Mouse (Mus musculus): Measurements from ENCODE around the gene Slc16a2. TPM values are rescaled to one million over a fixed set of nuclear protein-coding genes. Genes with fewer than 3 reads are reported as not detected.
A peak's percentile ranks its signal among the peaks of the same experiment; 100 is the strongest.

Gene Slc16a2
- polyA plus RNA-seq, 1 experiment from 2014 or later, result 9.6 TPM

- Histone ChIP-seq H3K4me1 (replicated peaks; ENCODE audit: control insufficient read depth, insufficient read depth, low read length) (no peaks in the 10 kb centered on the region), H3K9ac (ENCODE audit: low read length) (no peak overlapping the region), H3K27ac (ENCODE audit: low read depth) (no peak overlapping the region), H3K4me3 (ENCODE audit: low read depth, low read length) (no peak overlapping the region), H3K9me3 (ENCODE audit: control insufficient read depth, low read length) (no peaks in the 10 kb centered on the region), H3K36me3 (ENCODE audit: control insufficient read depth, insufficient read depth, low read length) (no peaks in the 10 kb centered on the region), H3K4me2 (ENCODE audit: low read length) (no peak overlapping the region), H3K27me3 (replicated peaks; ENCODE audit: control insufficient read depth, insufficient read depth, low read length) (peaks cover 8% of the 10 kb centered on the region; the same call in 1 of the 2 replicates)
- no peak for DNase-seq (ENCODE audit: low spot score)
- 60% methylated on average over 12 of the region's 12 CpGs for WGBS
- ATAC-seq (replicated peaks; ENCODE audit: low FRiP score, low TSS enrichment, low read depth), result no peak
Observed at GRCm38 (mm10) chrX:103719618-103720185, 102.1 kb downstream of the Slc16a2 start.

- ATAC-seq (replicated peaks; ENCODE audit: low FRiP score, low TSS enrichment, low read depth), result no peak
- Histone ChIP-seq H3K27ac (ENCODE audit: low read depth) (no peak overlapping the region), H3K4me3 (ENCODE audit: low read depth, low read length) (no peak overlapping the region), H3K4me2 (ENCODE audit: low read length) (no peak overlapping the region), H3K36me3 (ENCODE audit: control insufficient read depth, insufficient read depth, low read length) (no peaks in the 10 kb centered on the region), H3K27me3 (replicated peaks; ENCODE audit: control insufficient read depth, insufficient read depth, low read length) (peaks cover 21% of the 10 kb centered on the region), H3K4me1 (replicated peaks; ENCODE audit: control insufficient read depth, insufficient read depth, low read length) (no peaks in the 10 kb centered on the region), H3K9ac (ENCODE audit: low read length) (no peak overlapping the region), H3K9me3 (ENCODE audit: control insufficient read depth, low read length) (no peaks in the 10 kb centered on the region)
- WGBS, result 47% methylated on average over 7 of the region's 7 CpGs
- no peak for DNase-seq (ENCODE audit: low spot score)
Observed at GRCm38 (mm10) chrX:103712922-103713321, 108.9 kb downstream of the Slc16a2 start.

- Histone ChIP-seq H3K4me3 (ENCODE audit: low read depth, low read length) (no peak overlapping the region), H3K9ac (ENCODE audit: low read length) (no peak overlapping the region), H3K9me3 (ENCODE audit: control insufficient read depth, low read length) (no peaks in the 10 kb centered on the region), H3K4me1 (replicated peaks; ENCODE audit: control insufficient read depth, insufficient read depth, low read length) (no peaks in the 10 kb centered on the region), H3K4me2 (ENCODE audit: low read length) (no peak overlapping the region), H3K27ac (ENCODE audit: low read depth) (no peak overlapping the region), H3K36me3 (ENCODE audit: control insufficient read depth, insufficient read depth, low read length) (no peaks in the 10 kb centered on the region), H3K27me3 (replicated peaks; ENCODE audit: control insufficient read depth, insufficient read depth, low read length) (peaks cover 30% of the 10 kb centered on the region)
- 63% methylated on average over 2 of the region's 2 CpGs for WGBS
- ATAC-seq (replicated peaks; ENCODE audit: low FRiP score, low TSS enrichment, low read depth), result no peak
- DNase-seq (ENCODE audit: low spot score), result no peak
Observed at GRCm38 (mm10) chrX:103709671-103710070, 112.1 kb downstream of the Slc16a2 start.

GRCm38 (mm10) chrX:103708592-103708991 lies 113.2 kb downstream of the Slc16a2 start:
- Histone ChIP-seq H3K27me3 (replicated peaks; ENCODE audit: control insufficient read depth, insufficient read depth, low read length) (peaks cover 30% of the 10 kb centered on the region), H3K4me3 (ENCODE audit: low read depth, low read length) (no peak overlapping the region), H3K36me3 (ENCODE audit: control insufficient read depth, insufficient read depth, low read length) (no peaks in the 10 kb centered on the region), H3K9ac (ENCODE audit: low read length) (no peak overlapping the region), H3K4me2 (ENCODE audit: low read length) (no peak overlapping the region), H3K9me3 (ENCODE audit: control insufficient read depth, low read length) (no peaks in the 10 kb centered on the region), H3K4me1 (replicated peaks; ENCODE audit: control insufficient read depth, insufficient read depth, low read length) (no peaks in the 10 kb centered on the region), H3K27ac (ENCODE audit: low read depth) (no peak overlapping the region)
- DNase-seq (ENCODE audit: low spot score) (no peak), ATAC-seq (replicated peaks; ENCODE audit: low FRiP score, low TSS enrichment, low read depth) (no peak)
- WGBS, result 76% methylated on average over 1 of the region's 1 CpGs

- H3K9ac ChIP-seq (ENCODE audit: low read length), result no peak overlapping the region
- no peak overlapping the region for H3K27ac ChIP-seq (ENCODE audit: low read depth)
- peaks cover 29% of the 10 kb centered on the region; the same call in 1 of the 2 replicates for H3K27me3 ChIP-seq (replicated peaks; ENCODE audit: control insufficient read depth, insufficient read depth, low read length)
- 62% methylated on average over 4 of the region's 4 CpGs for WGBS
- no peak overlapping the region for H3K4me3 ChIP-seq (ENCODE audit: low read depth, low read length)
- ATAC-seq (replicated peaks; ENCODE audit: low FRiP score, low TSS enrichment, low read depth) (no peak), DNase-seq (ENCODE audit: low spot score) (no peak)
- no peak overlapping the region for H3K4me2 ChIP-seq (ENCODE audit: low read length)
- H3K4me1 ChIP-seq (replicated peaks; ENCODE audit: control insufficient read depth, insufficient read depth, low read length), result no peaks in the 10 kb centered on the region
- H3K9me3 ChIP-seq (ENCODE audit: control insufficient read depth, low read length), result no peaks in the 10 kb centered on the region
- H3K36me3 ChIP-seq (ENCODE audit: control insufficient read depth, insufficient read depth, low read length), result no peaks in the 10 kb centered on the region
Observed at GRCm38 (mm10) chrX:103704611-103705010, 117.2 kb downstream of the Slc16a2 start.

DNA sequence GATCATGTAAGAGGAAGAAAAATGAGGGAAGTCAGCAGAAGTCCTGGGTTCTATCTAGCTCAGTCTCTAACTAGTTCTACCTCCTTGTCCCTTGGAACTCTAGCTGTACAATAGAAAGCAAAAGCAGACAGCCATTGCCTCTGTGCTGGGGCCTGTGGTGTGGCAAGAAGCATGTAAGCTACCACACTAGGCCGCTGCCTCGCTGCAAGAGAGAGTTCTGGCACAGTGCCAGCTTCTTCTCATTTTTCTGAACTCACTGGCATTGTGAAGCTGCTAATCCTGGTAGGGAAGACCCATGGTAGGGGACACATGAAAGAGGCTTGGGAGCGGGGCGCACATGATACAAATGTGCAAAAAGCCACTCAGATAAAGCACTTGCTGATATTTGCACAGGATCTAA lies 117.8 kb downstream of the Slc16a2 start:
- H3K4me1 ChIP-seq (replicated peaks; ENCODE audit: control insufficient read depth, insufficient read depth, low read length), result no peaks in the 10 kb centered on the region
- H3K4me2 ChIP-seq (ENCODE audit: low read length), result no peak overlapping the region
- 43% methylated on average over 4 of the region's 4 CpGs for WGBS
- no peaks in the 10 kb centered on the region for H3K9me3 ChIP-seq (ENCODE audit: control insufficient read depth, low read length)
- ATAC-seq (replicated peaks; ENCODE audit: low FRiP score, low TSS enrichment, low read depth) (no peak), DNase-seq (ENCODE audit: low spot score) (peak; percentile 61)
- H3K9ac ChIP-seq (ENCODE audit: low read length), result no peak overlapping the region
- no peak overlapping the region for H3K4me3 ChIP-seq (ENCODE audit: low read depth, low read length)
- peaks cover 25% of the 10 kb centered on the region; the same call in 1 of the 2 replicates for H3K27me3 ChIP-seq (replicated peaks; ENCODE audit: control insufficient read depth, insufficient read depth, low read length)
- no peak overlapping the region for H3K27ac ChIP-seq (ENCODE audit: low read depth)
- H3K36me3 ChIP-seq (ENCODE audit: control insufficient read depth, insufficient read depth, low read length), result no peaks in the 10 kb centered on the region

- peaks cover 54% of the 10 kb centered on the region for H3K27me3 ChIP-seq (replicated peaks; ENCODE audit: control insufficient read depth, insufficient read depth, low read length)
Observed at GRCm38 (mm10) chrX:103697796-103698195, 124.0 kb downstream of the Slc16a2 start.

GRCm38 (mm10) chrX:103696081-103696519 lies 125.7 kb downstream of the Slc16a2 start:
- DNase-seq (ENCODE audit: low spot score), result peak; percentile 60
- Histone ChIP-seq H3K4me1 (replicated peaks; ENCODE audit: control insufficient read depth, insufficient read depth, low read length) (no peaks in the 10 kb centered on the region), H3K4me3 (ENCODE audit: low read depth, low read length) (0 out of 2 replicates have a peak overlapping the region, but pooled peaks have one; percentile 10), H3K4me2 (ENCODE audit: low read length) (peak overlapping the region; percentile 65), H3K27me3 (replicated peaks; ENCODE audit: control insufficient read depth, insufficient read depth, low read length) (peaks cover 59% of the 10 kb centered on the region), H3K9ac (ENCODE audit: low read length) (no peak overlapping the region), H3K36me3 (ENCODE audit: control insufficient read depth, insufficient read depth, low read length) (no peaks in the 10 kb centered on the region), H3K9me3 (ENCODE audit: control insufficient read depth, low read length) (no peaks in the 10 kb centered on the region), H3K27ac (ENCODE audit: low read depth) (peak overlapping the region; percentile 51; the same call in 1 of the 2 replicates)
- WGBS, result 9% methylated on average over 9 of the region's 9 CpGs
- ATAC-seq (replicated peaks; ENCODE audit: low FRiP score, low TSS enrichment, low read depth), result peak; percentile 16; the same call in 1 of the 2 replicates

More at GRCm38 (mm10) chrX:103697796-103698195, 124.0 kb downstream of the Slc16a2 start:
- no peaks in the 10 kb centered on the region for H3K4me1 ChIP-seq (replicated peaks; ENCODE audit: control insufficient read depth, insufficient read depth, low read length)
- DNase-seq (ENCODE audit: low spot score) (no peak), ATAC-seq (replicated peaks; ENCODE audit: low FRiP score, low TSS enrichment, low read depth) (no peak)
- H3K36me3 ChIP-seq (ENCODE audit: control insufficient read depth, insufficient read depth, low read length), result no peaks in the 10 kb centered on the region
- H3K27ac ChIP-seq (ENCODE audit: low read depth), result no peak overlapping the region
- no peak overlapping the region for H3K4me3 ChIP-seq (ENCODE audit: low read depth, low read length)
- no peaks in the 10 kb centered on the region for H3K9me3 ChIP-seq (ENCODE audit: control insufficient read depth, low read length)
- 83% methylated on average over 2 of the region's 2 CpGs for WGBS
- H3K4me2 ChIP-seq (ENCODE audit: low read length), result no peak overlapping the region
- H3K9ac ChIP-seq (ENCODE audit: low read length), result no peak overlapping the region

All from intestine, embryonic 14.5 days (tissue).